Mouse (Mus musculus) heart, embryonic 16.5 days (tissue): Measurements from ENCODE around the gene Rorc. TPM values are rescaled to one million over a fixed set of nuclear protein-coding genes. Genes with fewer than 3 reads are reported as not detected.

Source experiments
- ATAC-seq: fragments of 200-750 bp; cut with Nextera tagmentation; replicated peaks from 2 replicates; pipeline ENCODE4 v1.8.0; 2017; ENCODE audit warnings: moderate number of reproducible peaks; ENCODE audit not compliant: insufficient read depth, low FRiP score; ENCODE audit errors: extremely low read depth
- H3K27ac ChIP-seq: fragments of 300-500 bp; sonication (generic); 2 replicates; pipeline ENCODE4 v1.5.1; 2014; ENCODE audit warnings: mild to moderate bottlenecking, low read length, control low read depth, moderate library complexity
- H3K27me3 ChIP-seq: fragments of 300-500 bp; sonication (generic); 2 replicates; pipeline ENCODE4 v1.6.1; 2014; ENCODE audit warnings: low read length, mixed read lengths; ENCODE audit not compliant: control insufficient read depth, insufficient read depth
- H3K36me3 ChIP-seq: fragments of 300-500 bp; sonication (generic); 2 replicates; pipeline ENCODE4 v1.6.1; 2014; ENCODE audit not compliant: control insufficient read depth, insufficient read depth
- H3K4me1 ChIP-seq: fragments of 300-500 bp; sonication (generic); 2 replicates; pipeline ENCODE4 v1.6.1; 2014; ENCODE audit warnings: low read length, mixed read lengths; ENCODE audit not compliant: control insufficient read depth, insufficient read depth
- H3K4me2 ChIP-seq: fragments of 300-500 bp; sonication (generic); 2 replicates; pipeline ENCODE4 v1.6.1; 2014; ENCODE audit warnings: low read depth, mild to moderate bottlenecking, control low read depth, low read length
- H3K4me3 ChIP-seq: fragments of 300-500 bp; sonication (generic); 2 replicates; pipeline ENCODE4 v1.5.1; 2014; ENCODE audit warnings: mild to moderate bottlenecking, control low read depth, low read length
- H3K9ac ChIP-seq: fragments of 300-500 bp; sonication (generic); 2 replicates; pipeline ENCODE4 v1.6.1; 2014; ENCODE audit warnings: low read length, control low read depth
- H3K9me3 ChIP-seq: fragments of 300-500 bp; sonication (generic); replicated peaks from 2 replicates; pipeline ENCODE4 v1.6.1; 2016; ENCODE audit warnings: low read length; ENCODE audit not compliant: control insufficient read depth
- WGBS: fragments of 180-500 bp; shearing (Covaris S2); extraction: QIAGEN DNeasy Blood & Tissue Kit; methylation state at CpG from one replicate; pipeline ENCODE4 v1.1.7; 2014; 5-methylcytosine and 5-hydroxymethylcytosine counted together
- polyA plus RNA-seq: library from polyadenylated mRNA; unstranded; fragments of >200 nt; fragmentation: Nextera tagmentation; extraction: Ambion mirVana; gene quantifications from 2 replicates; pipeline ENCODE4 v1.2.1, GENCODE M21; 2015

Gene Rorc
- polyA plus RNA-seq, 1 experiment from 2014 or later, result 15.1 TPM

- H3K27me3 ChIP-seq, result peaks cover 35% of the 10 kb centered on the region
- WGBS, result 2% methylated on average over 1 of the region's 1 CpGs
- ATAC-seq, result no peak
Observed at GRCm38 (mm10) chr3:94360812-94361211, 11.8 kb upstream of the Rorc start.

DNA sequence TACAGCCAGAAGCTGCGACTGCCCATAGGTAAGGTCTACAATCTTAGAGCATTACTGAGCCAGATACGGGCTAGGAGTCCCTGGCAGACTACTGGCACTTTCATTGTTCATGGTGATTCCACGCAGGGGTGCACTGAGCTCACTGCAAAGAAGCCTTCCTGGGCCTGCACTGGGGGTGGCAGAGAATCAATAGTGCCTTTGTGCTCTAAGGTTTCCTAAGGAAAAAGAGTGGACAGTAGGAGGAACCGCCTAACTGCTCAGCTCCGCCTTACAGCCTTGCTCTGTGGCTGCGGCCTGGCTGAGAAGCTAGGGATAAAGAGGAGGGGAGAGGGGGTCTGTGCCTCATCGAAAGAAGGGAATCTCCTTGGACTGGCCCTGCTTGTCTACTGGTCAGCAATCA lies 10.5 kb upstream of the Rorc start, which contains the start of gene C2cd4d:
C2cd4d (plus strand) TSS at position 301 of the 400 bp plus-strand sequence.
- WGBS, result 62% methylated on average over 7 of the region's 7 CpGs
- no peak within 1 kb of the TSS for H3K27ac ChIP-seq
- H3K4me2 ChIP-seq, result peak within 1 kb of the TSS; percentile 97
- H3K36me3 ChIP-seq, result no peaks in the 10 kb centered on the region
- H3K4me1 ChIP-seq, result peaks cover 3% of the 10 kb centered on the region; the same call in 1 of the 2 replicates
- ATAC-seq, result no peak
- 0 out of 2 replicates have a peak, but pooled peaks cover 3% of the 10 kb centered on the region for H3K9me3 ChIP-seq
- peaks cover 40% of the 10 kb centered on the region for H3K27me3 ChIP-seq
- peak within 1 kb of the TSS; percentile 52 for H3K4me3 ChIP-seq
- peak within 1 kb of the TSS; percentile 79 for H3K9ac ChIP-seq

More at GRCm38 (mm10) chr3:94360812-94361211, 11.8 kb upstream of the Rorc start:
- H3K4me2 ChIP-seq, result no peak overlapping the region
- peaks cover 10% of the 10 kb centered on the region for H3K9me3 ChIP-seq
- no peak overlapping the region for H3K4me3 ChIP-seq
- no peak overlapping the region for H3K27ac ChIP-seq
- H3K36me3 ChIP-seq, result no peaks in the 10 kb centered on the region
- H3K9ac ChIP-seq, result no peak overlapping the region
- peaks cover 3% of the 10 kb centered on the region; the same call in 1 of the 2 replicates for H3K4me1 ChIP-seq

GRCm38 (mm10) chr3:94363291-94364153 lies 9.1 kb upstream of the Rorc start:
- Histone ChIP-seq H3K4me3 (peak overlapping the region; percentile 52), H3K9me3 (0 out of 2 replicates have a peak, but pooled peaks cover 3% of the 10 kb centered on the region), H3K4me2 (peak overlapping the region; percentile 97), H3K27me3 (peaks cover 40% of the 10 kb centered on the region), H3K27ac (no peak overlapping the region), H3K4me1 (peaks cover 3% of the 10 kb centered on the region; the same call in 1 of the 2 replicates), H3K36me3 (no peaks in the 10 kb centered on the region), H3K9ac (peak overlapping the region; percentile 79)
- ATAC-seq, result peak; percentile 60; the same call in 1 of the 2 replicates
- 6% methylated on average over 86 of the region's 97 CpGs for WGBS

DNA sequence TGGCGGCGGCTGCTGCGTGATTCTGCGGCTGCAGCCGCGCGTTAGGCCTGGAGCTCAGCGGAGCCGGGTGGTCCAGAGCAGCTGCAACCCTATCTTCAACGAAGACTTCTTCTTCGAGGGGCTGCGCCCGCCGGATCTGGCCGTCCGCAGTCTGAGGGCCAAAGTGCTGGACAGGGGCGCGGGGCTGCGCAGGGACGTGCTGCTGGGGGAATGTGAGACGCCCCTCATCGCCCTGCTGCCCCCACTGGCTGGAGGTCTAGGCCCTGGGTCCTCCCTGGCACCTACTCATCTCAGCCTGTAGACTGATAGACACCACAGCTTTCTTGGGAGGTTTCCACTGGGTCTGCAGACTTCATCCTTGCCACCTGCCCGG lies 8.5 kb upstream of the Rorc start:
- WGBS, result 3% methylated on average over 23 of the region's 23 CpGs
- Histone ChIP-seq H3K4me2 (peak overlapping the region; percentile 97), H3K27me3 (peaks cover 40% of the 10 kb centered on the region), H3K27ac (no peak overlapping the region), H3K36me3 (no peaks in the 10 kb centered on the region), H3K9me3 (0 out of 2 replicates have a peak, but pooled peaks cover 3% of the 10 kb centered on the region), H3K9ac (peak overlapping the region; percentile 79), H3K4me3 (peak overlapping the region; percentile 52), H3K4me1 (peaks cover 3% of the 10 kb centered on the region; the same call in 1 of the 2 replicates)
- ATAC-seq, result no peak

GRCm38 (mm10) chr3:94366761-94367160 lies 5.8 kb upstream of the Rorc start:
- Histone ChIP-seq H3K4me2 (no peak overlapping the region), H3K9me3 (0 out of 2 replicates have a peak, but pooled peaks cover 3% of the 10 kb centered on the region), H3K36me3 (no peaks in the 10 kb centered on the region), H3K4me1 (peaks cover 10% of the 10 kb centered on the region), H3K9ac (no peak overlapping the region), H3K4me3 (no peak overlapping the region), H3K27me3 (peaks cover 33% of the 10 kb centered on the region), H3K27ac (no peak overlapping the region)
- WGBS, result 24% methylated on average over 3 of the region's 3 CpGs
- no peak for ATAC-seq

DNA sequence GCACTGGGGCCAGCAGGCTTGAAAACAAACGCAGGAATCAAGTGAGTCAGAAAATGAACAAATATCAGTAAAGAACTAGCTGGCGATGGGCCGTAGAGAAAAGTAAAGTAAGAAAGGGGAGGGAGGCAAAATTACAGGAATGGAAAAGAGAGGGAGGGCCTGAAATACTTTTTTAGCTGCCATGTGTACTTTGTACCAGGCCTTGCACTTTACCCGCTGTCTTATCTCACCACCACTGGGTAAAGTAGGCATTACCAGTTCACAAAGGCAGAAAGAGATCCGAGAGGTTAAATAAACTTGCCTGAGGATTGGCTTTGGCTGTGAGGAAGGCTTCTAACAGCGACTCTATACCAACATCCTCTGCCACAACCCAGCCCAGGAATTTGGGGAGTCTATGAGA lies 5.1 kb upstream of the Rorc start:
- Histone ChIP-seq H3K9ac (no peak overlapping the region), H3K36me3 (no peaks in the 10 kb centered on the region), H3K4me2 (no peak overlapping the region), H3K4me3 (no peak overlapping the region), H3K27ac (no peak overlapping the region), H3K9me3 (0 out of 2 replicates have a peak, but pooled peaks cover 3% of the 10 kb centered on the region), H3K27me3 (peaks cover 25% of the 10 kb centered on the region), H3K4me1 (peaks cover 17% of the 10 kb centered on the region)
- 61% methylated on average over 6 of the region's 6 CpGs for WGBS
- no peak for ATAC-seq

- H3K27me3 ChIP-seq, result peaks cover 16% of the 10 kb centered on the region
- H3K4me3 ChIP-seq, result no peak overlapping the region
- no peak overlapping the region for H3K27ac ChIP-seq
- ATAC-seq, result no peak
- no peaks in the 10 kb centered on the region for H3K9me3 ChIP-seq
- H3K4me2 ChIP-seq, result no peak overlapping the region
- no peak overlapping the region for H3K9ac ChIP-seq
- no peaks in the 10 kb centered on the region for H3K36me3 ChIP-seq
- H3K4me1 ChIP-seq, result peaks cover 26% of the 10 kb centered on the region
- WGBS, result 57% methylated on average over 6 of the region's 6 CpGs
Observed at GRCm38 (mm10) chr3:94368631-94369030, 4.0 kb upstream of the Rorc start.

DNA sequence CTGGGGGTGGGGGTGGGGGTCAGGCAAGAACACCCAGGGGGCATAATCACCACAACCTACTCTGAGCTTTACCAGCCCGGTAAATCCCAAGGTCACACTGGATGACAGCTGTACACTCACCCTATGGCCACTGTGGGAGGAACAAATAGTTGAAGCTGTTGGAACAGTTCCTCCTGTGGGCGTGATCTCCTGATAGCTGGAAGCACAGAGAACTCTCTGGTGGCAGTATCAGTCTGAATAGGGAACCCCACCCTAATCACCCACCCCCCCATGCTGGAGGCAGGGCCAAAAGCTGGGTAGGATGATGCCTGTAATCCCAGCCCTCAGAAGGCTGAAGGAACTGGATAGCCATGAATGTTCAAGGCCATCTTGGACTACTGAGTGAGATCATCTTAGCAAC lies 2.9 kb upstream of the Rorc start:
- Histone ChIP-seq H3K27ac (no peak overlapping the region), H3K4me3 (no peak overlapping the region), H3K27me3 (peaks cover 9% of the 10 kb centered on the region), H3K36me3 (no peaks in the 10 kb centered on the region), H3K9ac (no peak overlapping the region), H3K4me1 (peaks cover 24% of the 10 kb centered on the region), H3K4me2 (no peak overlapping the region), H3K9me3 (no peaks in the 10 kb centered on the region)
- ATAC-seq, result no peak
- 29% methylated on average over 2 of the region's 2 CpGs for WGBS

DNA sequence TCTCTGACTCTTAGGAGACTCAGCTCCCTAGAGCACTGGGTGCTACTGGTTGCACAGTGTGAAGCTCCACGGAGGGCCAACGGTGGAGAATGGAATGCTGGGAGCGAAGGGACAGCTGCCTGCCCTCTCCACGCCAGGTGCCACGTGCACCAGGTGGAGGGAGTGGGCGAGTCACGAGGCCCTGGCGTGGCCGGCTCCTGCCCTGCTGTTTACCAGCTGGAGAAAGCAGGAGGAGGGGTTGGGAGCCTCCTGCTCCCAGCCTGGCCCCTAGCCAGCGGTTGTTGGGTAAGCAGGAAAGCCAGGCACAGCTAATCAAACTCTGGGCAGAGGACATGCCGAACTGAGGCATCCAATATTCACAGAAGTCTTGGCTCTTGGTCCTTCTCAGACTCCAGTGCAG lies 957 bp upstream of the Rorc start:
- ATAC-seq, result peak; percentile 39
- Histone ChIP-seq H3K36me3 (no peaks in the 10 kb centered on the region), H3K4me2 (peak overlapping the region; percentile 59), H3K4me3 (peak overlapping the region; percentile 11), H3K27me3 (no peaks in the 10 kb centered on the region), H3K9ac (peak overlapping the region; percentile 8), H3K4me1 (peaks cover 24% of the 10 kb centered on the region), H3K27ac (peak overlapping the region; percentile 14; the same call in 1 of the 2 replicates), H3K9me3 (no peaks in the 10 kb centered on the region)
- 9% methylated on average over 11 of the region's 11 CpGs for WGBS
